Mouse (Mus musculus): ENCODE data around the gene Agbl4. TPM values are rescaled to one million over a fixed set of nuclear protein-coding genes. Genes with fewer than 3 reads are reported as not detected.
A peak's percentile ranks its signal among the peaks of the same experiment; 100 is the strongest.

Agbl4 gene
- polyA plus RNA-seq, 1 experiment from 2014 or later: 3.4 TPM

GRCm38 (mm10) chr4:111493750-111494404 is 1096.4 kb downstream of the Agbl4 start:
- Histone ChIP-seq H3K4me2 (ENCODE audit: low read depth, low read length) (no peak overlapping the region), H3K36me3 (ENCODE audit: control insufficient read depth, insufficient read depth, low read length) (no peaks in the 10 kb centered on the region), H3K4me1 (ENCODE audit: control insufficient read depth, insufficient read depth, low read length) (0 out of 2 replicates have a peak, but pooled peaks cover 3% of the 10 kb centered on the region), H3K27ac (ENCODE audit: low read depth, low read length) (no peak overlapping the region), H3K27me3 (ENCODE audit: control insufficient read depth, insufficient read depth, low read length) (no peaks in the 10 kb centered on the region), H3K4me3 (ENCODE audit: low read depth, low read length) (no peak overlapping the region), H3K9me3 (ENCODE audit: control insufficient read depth, low read length) (no peaks in the 10 kb centered on the region), H3K9ac (replicated peaks; ENCODE audit: low read depth, low read length) (no peak overlapping the region)
- no peak for ATAC-seq (ENCODE audit: low read depth)
- WGBS: 59% methylated on average over 5 of the region's 5 CpGs

- ATAC-seq (ENCODE audit: low read depth): peak; percentile 39; the same call in 1 of the 2 replicates
- H3K4me2 ChIP-seq (ENCODE audit: low read depth, low read length): no peak overlapping the region
- H3K9ac ChIP-seq (replicated peaks; ENCODE audit: low read depth, low read length): no peak overlapping the region
- 0 out of 2 replicates have a peak, but pooled peaks cover 3% of the 10 kb centered on the region for H3K4me1 ChIP-seq (ENCODE audit: control insufficient read depth, insufficient read depth, low read length)
- H3K27ac ChIP-seq (ENCODE audit: low read depth, low read length): no peak overlapping the region
- no peak overlapping the region for H3K4me3 ChIP-seq (ENCODE audit: low read depth, low read length)
- no peaks in the 10 kb centered on the region for H3K27me3 ChIP-seq (ENCODE audit: control insufficient read depth, insufficient read depth, low read length)
- H3K9me3 ChIP-seq (ENCODE audit: control insufficient read depth, low read length): no peaks in the 10 kb centered on the region
- no peaks in the 10 kb centered on the region for H3K36me3 ChIP-seq (ENCODE audit: control insufficient read depth, insufficient read depth, low read length)
- 22% methylated on average over 2 of the region's 2 CpGs for WGBS
Measured at GRCm38 (mm10) chr4:111495949-111496348, 1098.5 kb downstream of the Agbl4 start.

- Histone ChIP-seq H3K4me3 (ENCODE audit: low read depth, low read length) (no peak overlapping the region), H3K27me3 (ENCODE audit: control insufficient read depth, insufficient read depth, low read length) (no peaks in the 10 kb centered on the region), H3K4me1 (ENCODE audit: control insufficient read depth, insufficient read depth, low read length) (0 out of 2 replicates have a peak, but pooled peaks cover 3% of the 10 kb centered on the region), H3K9ac (replicated peaks; ENCODE audit: low read depth, low read length) (no peak overlapping the region), H3K36me3 (ENCODE audit: control insufficient read depth, insufficient read depth, low read length) (no peaks in the 10 kb centered on the region), H3K4me2 (ENCODE audit: low read depth, low read length) (no peak overlapping the region), H3K27ac (ENCODE audit: low read depth, low read length) (no peak overlapping the region), H3K9me3 (ENCODE audit: control insufficient read depth, low read length) (no peaks in the 10 kb centered on the region)
- ATAC-seq (ENCODE audit: low read depth): no peak
- WGBS: 68% methylated on average over 3 of the region's 3 CpGs
Measured at GRCm38 (mm10) chr4:111498751-111499150, 1101.3 kb downstream of the Agbl4 start.

- ATAC-seq (ENCODE audit: low read depth): no peak
- Histone ChIP-seq H3K4me2 (ENCODE audit: low read depth, low read length) (no peak overlapping the region), H3K9me3 (ENCODE audit: control insufficient read depth, low read length) (no peaks in the 10 kb centered on the region), H3K27me3 (ENCODE audit: control insufficient read depth, insufficient read depth, low read length) (no peaks in the 10 kb centered on the region), H3K4me1 (ENCODE audit: control insufficient read depth, insufficient read depth, low read length) (no peaks in the 10 kb centered on the region), H3K4me3 (ENCODE audit: low read depth, low read length) (no peak overlapping the region), H3K36me3 (ENCODE audit: control insufficient read depth, insufficient read depth, low read length) (no peaks in the 10 kb centered on the region), H3K27ac (ENCODE audit: low read depth, low read length) (no peak overlapping the region), H3K9ac (replicated peaks; ENCODE audit: low read depth, low read length) (no peak overlapping the region)
- WGBS: 94% methylated on average over 1 of the region's 1 CpGs
Measured at GRCm38 (mm10) chr4:111501441-111501840, 1104.0 kb downstream of the Agbl4 start.

GRCm38 (mm10) chr4:111502965-111503727 is 1105.7 kb downstream of the Agbl4 start:
- Histone ChIP-seq H3K27me3 (ENCODE audit: control insufficient read depth, insufficient read depth, low read length) (no peaks in the 10 kb centered on the region), H3K9me3 (ENCODE audit: control insufficient read depth, low read length) (no peaks in the 10 kb centered on the region), H3K27ac (ENCODE audit: low read depth, low read length) (no peak overlapping the region), H3K4me2 (ENCODE audit: low read depth, low read length) (no peak overlapping the region), H3K9ac (replicated peaks; ENCODE audit: low read depth, low read length) (no peak overlapping the region), H3K4me3 (ENCODE audit: low read depth, low read length) (no peak overlapping the region), H3K4me1 (ENCODE audit: control insufficient read depth, insufficient read depth, low read length) (no peaks in the 10 kb centered on the region), H3K36me3 (ENCODE audit: control insufficient read depth, insufficient read depth, low read length) (no peaks in the 10 kb centered on the region)
- ATAC-seq (ENCODE audit: low read depth): no peak
- WGBS: 77% methylated on average over 5 of the region's 5 CpGs

GRCm38 (mm10) chr4:111504952-111505351 is 1107.5 kb downstream of the Agbl4 start:
- no peak overlapping the region for H3K9ac ChIP-seq (replicated peaks; ENCODE audit: low read depth, low read length)
- H3K4me3 ChIP-seq (ENCODE audit: low read depth, low read length): no peak overlapping the region
- WGBS: 91% methylated on average over 2 of the region's 2 CpGs
- H3K27me3 ChIP-seq (ENCODE audit: control insufficient read depth, insufficient read depth, low read length): no peaks in the 10 kb centered on the region
- H3K36me3 ChIP-seq (ENCODE audit: control insufficient read depth, insufficient read depth, low read length): no peaks in the 10 kb centered on the region
- H3K4me2 ChIP-seq (ENCODE audit: low read depth, low read length): no peak overlapping the region
- ATAC-seq (ENCODE audit: low read depth): no peak
- no peak overlapping the region for H3K27ac ChIP-seq (ENCODE audit: low read depth, low read length)
- H3K9me3 ChIP-seq (ENCODE audit: control insufficient read depth, low read length): no peaks in the 10 kb centered on the region
- H3K4me1 ChIP-seq (ENCODE audit: control insufficient read depth, insufficient read depth, low read length): no peaks in the 10 kb centered on the region

GRCm38 (mm10) chr4:111510129-111510528 is 1112.7 kb downstream of the Agbl4 start:
- WGBS: 8% methylated on average over 2 of the region's 2 CpGs

DNA sequence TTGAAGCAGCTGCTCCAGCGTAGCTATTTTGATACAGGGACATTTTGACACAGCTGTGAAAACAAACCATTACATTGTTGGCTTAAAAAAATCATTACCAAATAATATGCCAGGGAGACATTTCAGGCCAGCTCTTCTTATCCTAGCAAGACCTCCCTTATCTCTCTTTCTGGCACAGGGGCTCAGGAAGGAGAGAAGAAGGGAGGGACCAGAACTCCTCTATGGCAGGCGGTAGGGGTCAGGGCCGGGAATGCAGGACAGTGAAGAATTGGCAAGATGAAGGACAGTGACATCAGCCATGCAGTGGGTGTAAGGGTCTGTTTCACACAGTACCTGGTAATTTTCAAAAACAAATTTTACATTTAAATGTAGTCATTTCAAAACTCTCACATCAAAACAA is 1116.5 kb downstream of the Agbl4 start:
- H3K4me1 ChIP-seq (ENCODE audit: control insufficient read depth, insufficient read depth, low read length): 0 out of 2 replicates have a peak, but pooled peaks cover 5% of the 10 kb centered on the region
- H3K27ac ChIP-seq (ENCODE audit: low read depth, low read length): no peak overlapping the region
- ATAC-seq (ENCODE audit: low read depth): no peak
- no peak overlapping the region for H3K4me2 ChIP-seq (ENCODE audit: low read depth, low read length)
- no peak overlapping the region for H3K9ac ChIP-seq (replicated peaks; ENCODE audit: low read depth, low read length)
- no peaks in the 10 kb centered on the region for H3K27me3 ChIP-seq (ENCODE audit: control insufficient read depth, insufficient read depth, low read length)
- 45% methylated on average over 3 of the region's 3 CpGs for WGBS
- no peaks in the 10 kb centered on the region for H3K36me3 ChIP-seq (ENCODE audit: control insufficient read depth, insufficient read depth, low read length)
- no peak overlapping the region for H3K4me3 ChIP-seq (ENCODE audit: low read depth, low read length)
- no peaks in the 10 kb centered on the region for H3K9me3 ChIP-seq (ENCODE audit: control insufficient read depth, low read length)

More at GRCm38 (mm10) chr4:111510129-111510528, 1112.7 kb downstream of the Agbl4 start:
- Histone ChIP-seq H3K27me3 (ENCODE audit: control insufficient read depth, insufficient read depth, low read length) (no peaks in the 10 kb centered on the region), H3K36me3 (ENCODE audit: control insufficient read depth, insufficient read depth, low read length) (no peaks in the 10 kb centered on the region), H3K4me1 (ENCODE audit: control insufficient read depth, insufficient read depth, low read length) (no peaks in the 10 kb centered on the region), H3K27ac (ENCODE audit: low read depth, low read length) (no peak overlapping the region), H3K4me3 (ENCODE audit: low read depth, low read length) (no peak overlapping the region), H3K9me3 (ENCODE audit: control insufficient read depth, low read length) (no peaks in the 10 kb centered on the region), H3K4me2 (ENCODE audit: low read depth, low read length) (no peak overlapping the region), H3K9ac (replicated peaks; ENCODE audit: low read depth, low read length) (no peak overlapping the region)
- peak; percentile 44; the same call in 1 of the 2 replicates for ATAC-seq (ENCODE audit: low read depth)

DNA sequence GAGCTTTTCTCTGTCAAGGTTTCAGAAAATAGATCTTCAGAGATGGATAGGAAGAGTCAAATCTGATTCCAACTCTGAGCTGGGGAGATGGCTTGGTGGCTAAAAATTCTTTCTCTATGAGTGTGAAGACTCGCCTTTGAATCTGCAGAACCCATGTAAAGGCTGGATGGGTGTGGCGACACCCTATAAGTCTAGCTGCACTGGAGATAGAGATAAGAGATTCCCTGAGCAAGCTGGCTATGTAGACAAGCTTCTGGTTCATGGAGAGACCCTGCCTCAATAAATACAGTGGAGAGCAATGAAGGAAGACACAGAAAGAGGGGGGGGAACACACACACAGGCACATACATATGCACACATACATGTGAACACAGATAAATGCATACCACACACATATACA is 1118.7 kb downstream of the Agbl4 start:
- H3K9ac ChIP-seq (replicated peaks; ENCODE audit: low read depth, low read length): no peak overlapping the region
- no peak overlapping the region for H3K4me3 ChIP-seq (ENCODE audit: low read depth, low read length)
- WGBS: 92% methylated on average over 2 of the region's 2 CpGs
- H3K4me1 ChIP-seq (ENCODE audit: control insufficient read depth, insufficient read depth, low read length): 0 out of 2 replicates have a peak, but pooled peaks cover 5% of the 10 kb centered on the region
- no peaks in the 10 kb centered on the region for H3K27me3 ChIP-seq (ENCODE audit: control insufficient read depth, insufficient read depth, low read length)
- no peak overlapping the region for H3K4me2 ChIP-seq (ENCODE audit: low read depth, low read length)
- ATAC-seq (ENCODE audit: low read depth): no peak
- no peak overlapping the region for H3K27ac ChIP-seq (ENCODE audit: low read depth, low read length)
- H3K9me3 ChIP-seq (ENCODE audit: control insufficient read depth, low read length): no peaks in the 10 kb centered on the region
- H3K36me3 ChIP-seq (ENCODE audit: control insufficient read depth, insufficient read depth, low read length): no peaks in the 10 kb centered on the region
